Mouse (Mus musculus) urinary bladder, adult 2 months (tissue): ENCODE results near the gene Imp3. TPM values are rescaled to one million over a fixed set of nuclear protein-coding genes. Genes with fewer than 3 reads are reported as not detected.
"Not testable (repeated sequence)": the region's sequence is repeated elsewhere in the genome, so short reads cannot be mapped to it uniquely, and the experiment has no call there.

Experiments used
- DNase-seq: peaks from one replicate; pipeline ENCODE4 v3.0.0; 2022; ENCODE audit warnings: low spot score
- polyA plus RNA-seq: library from polyadenylated mRNA; depleted of rRNA; stranded (reverse); fragments of >200 nt; gene quantifications from 2 replicates; pipeline ENCODE4 v1.2.3, GENCODE M21; 2012; rRNA removed

Imp3 gene
- 121 and 136 TPM in 2 replicates for polyA plus RNA-seq

DNA sequence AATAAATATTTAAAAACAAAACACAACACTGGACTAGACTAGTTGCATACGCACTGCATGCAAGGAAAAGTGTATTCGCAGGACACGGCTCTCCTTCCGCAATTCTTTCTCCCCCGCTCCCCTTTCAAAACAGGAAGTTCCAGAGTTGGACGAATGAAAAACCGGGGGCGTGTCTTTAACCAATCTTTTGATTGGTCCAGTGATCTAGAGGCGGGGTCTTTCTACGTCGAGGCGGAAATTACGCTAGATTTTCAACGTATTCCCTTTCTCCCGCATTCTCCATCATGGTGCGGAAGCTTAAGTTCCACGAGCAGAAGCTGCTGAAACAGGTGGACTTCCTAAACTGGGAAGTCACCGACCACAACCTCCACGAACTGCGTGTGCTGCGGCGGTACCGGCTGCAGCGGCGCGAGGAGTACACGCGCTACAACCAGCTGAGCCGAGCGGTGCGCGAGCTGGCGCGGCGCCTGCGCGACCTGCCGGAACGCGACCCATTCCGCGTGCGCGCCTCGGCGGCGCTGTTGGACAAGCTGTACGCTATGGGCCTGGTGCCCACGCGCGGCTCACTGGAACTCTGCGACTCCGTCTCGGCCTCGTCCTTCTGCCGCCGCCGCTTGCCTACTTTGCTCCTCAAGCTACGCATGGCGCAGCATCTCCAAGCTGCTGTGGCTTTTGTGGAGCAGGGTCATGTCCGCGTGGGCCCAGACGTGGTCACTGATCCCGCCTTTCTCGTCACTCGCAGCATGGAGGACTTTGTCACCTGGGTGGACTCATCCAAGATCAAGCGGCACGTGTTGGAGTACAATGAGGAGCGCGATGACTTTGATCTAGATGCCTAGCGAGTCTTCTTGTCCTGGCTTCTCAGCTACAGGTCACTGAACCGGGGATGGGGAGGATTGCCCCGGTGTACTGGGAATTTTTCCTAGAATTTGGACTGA is at the start of gene Imp3:
Imp3 (plus strand) TSS at position 253 of the 938 bp plus-strand sequence.
- peak; percentile 80 for DNase-seq

DNA sequence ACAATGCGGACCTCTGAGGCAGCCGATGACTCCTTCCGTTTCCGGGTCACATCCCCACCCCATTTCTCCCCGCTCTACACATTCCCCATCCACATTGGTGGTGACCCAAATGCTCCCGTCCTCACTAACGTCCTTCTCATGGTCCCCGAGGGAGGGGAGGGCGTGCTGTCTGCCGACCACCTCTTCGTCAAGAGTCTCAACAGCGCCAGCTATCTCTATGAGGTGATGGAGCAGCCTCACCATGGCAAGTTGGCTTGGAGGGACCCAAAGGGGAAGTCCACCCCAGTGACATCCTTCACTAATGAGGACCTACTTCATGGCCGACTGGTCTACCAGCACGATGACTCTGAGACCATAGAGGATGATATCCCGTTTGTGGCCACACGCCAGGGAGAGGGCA is 49.7 kb upstream of the Imp3 start:
- DNase-seq: no peak

DNA sequence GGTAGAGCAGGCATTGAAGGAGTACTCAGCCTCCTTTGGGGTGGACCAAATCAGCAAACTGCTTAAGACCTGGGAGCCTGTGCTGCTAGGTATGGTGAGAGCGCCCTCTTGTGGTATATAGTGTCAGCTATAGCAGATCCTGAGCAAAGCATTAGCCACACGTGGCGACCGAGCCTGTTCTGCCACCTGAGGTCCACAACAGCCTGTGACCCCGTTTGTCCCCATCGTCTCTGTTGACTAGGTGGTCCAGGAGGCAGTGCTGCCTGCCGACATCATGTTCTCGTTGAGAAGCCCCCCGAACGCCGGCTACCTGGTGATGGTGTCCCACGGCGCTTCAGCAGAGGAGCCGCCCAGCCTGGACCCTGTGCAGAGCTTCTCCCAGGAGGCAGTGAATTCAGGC is 47.5 kb upstream of the Imp3 start:
- no peak for DNase-seq

DNA sequence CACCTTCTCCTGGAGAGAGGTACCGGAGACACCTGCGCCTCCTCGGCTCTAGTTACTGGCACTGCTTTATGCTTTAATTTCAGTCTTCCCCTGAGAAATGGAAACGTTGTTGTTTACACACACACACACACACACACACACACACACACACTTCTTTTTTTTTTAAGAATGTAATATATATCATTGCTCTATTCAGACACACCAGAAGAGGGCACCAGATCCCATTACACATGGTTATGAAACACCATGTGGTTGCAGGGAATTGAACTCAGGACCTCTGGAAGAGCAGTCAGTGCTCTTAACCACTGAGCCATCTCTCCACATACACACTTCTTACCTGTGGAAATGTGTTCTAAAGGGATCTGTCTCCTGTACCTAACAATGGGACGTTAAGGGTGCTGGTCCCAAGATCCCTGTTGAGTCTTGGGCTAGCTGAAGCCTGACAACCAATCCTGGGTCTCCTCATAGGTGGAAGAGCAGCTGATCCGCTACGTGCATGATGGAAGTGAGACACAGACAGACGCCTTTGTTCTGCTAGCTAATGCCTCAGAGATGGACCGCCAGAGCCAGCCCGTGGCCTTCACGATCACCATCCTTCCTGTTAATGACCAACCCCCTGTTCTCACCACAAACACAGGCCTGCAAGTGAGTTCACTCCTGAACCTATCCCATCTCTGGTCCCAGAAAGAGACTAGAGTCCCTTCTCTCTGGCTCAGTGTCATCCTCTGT is 46.6 kb upstream of the Imp3 start:
- no peak for DNase-seq

DNA sequence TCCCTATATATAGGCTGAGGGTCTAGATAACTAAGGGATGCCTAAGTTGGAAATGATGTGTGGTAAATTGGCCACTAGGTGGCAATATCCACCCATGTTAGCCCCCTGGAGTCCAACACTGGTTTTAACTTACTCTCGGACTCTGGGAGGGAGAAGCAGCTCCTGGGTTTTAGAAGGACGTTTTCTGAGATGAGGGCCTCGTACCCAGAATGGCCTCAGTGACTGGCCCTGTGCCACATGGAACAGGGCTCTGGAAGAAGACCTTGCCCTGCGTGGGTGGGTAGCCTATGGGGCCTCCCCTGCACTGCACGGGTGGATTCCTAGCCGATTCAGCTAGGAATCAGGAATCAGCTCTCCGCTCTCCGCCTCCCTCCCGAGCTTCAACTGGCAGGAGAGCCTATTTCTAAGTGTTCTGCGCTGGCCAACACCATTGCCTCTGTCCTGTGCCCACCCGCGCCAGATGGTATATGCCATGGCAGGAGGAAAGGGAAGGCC is 45.7 kb upstream of the Imp3 start:
- DNase-seq: no peak

DNA sequence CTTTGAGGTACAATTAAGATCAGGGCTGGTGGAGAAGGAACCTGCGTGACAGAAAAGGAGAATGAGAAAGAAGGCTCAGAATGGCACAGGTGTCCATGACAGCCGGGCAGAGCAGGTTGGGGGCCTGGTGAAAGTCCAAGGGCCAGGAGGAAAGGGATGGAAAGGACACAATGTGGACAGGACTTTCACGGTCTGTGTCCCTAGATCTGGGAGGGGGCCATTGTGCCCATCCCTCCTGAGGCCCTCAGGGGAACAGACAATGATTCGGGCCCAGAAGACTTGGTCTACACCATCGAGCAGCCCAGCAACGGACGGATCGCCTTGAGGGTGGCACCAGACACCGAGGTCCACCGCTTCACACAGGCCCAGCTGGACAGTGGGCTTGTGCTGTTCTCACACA is 45.2 kb upstream of the Imp3 start:
- DNase-seq: no peak

DNA sequence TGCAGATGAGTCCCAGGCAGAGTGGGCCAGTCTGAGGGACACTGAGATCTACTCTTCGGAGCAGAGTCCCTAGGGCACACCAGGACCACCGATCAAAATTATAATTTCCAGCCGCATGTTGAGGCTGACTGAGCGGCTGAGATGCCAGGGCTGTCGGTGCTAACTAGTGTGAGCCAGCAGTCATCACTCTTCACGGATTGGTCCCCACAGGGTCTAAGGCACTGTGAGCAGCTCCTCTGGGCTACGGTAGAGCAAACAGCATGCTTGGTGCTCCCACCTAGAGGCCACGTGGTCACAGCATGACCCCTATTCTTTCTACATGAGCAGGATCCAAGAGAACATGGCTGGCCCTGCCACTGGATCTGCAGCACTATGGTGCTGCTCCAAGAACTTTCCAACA is 44.0 kb upstream of the Imp3 start:
- no peak for DNase-seq

DNA sequence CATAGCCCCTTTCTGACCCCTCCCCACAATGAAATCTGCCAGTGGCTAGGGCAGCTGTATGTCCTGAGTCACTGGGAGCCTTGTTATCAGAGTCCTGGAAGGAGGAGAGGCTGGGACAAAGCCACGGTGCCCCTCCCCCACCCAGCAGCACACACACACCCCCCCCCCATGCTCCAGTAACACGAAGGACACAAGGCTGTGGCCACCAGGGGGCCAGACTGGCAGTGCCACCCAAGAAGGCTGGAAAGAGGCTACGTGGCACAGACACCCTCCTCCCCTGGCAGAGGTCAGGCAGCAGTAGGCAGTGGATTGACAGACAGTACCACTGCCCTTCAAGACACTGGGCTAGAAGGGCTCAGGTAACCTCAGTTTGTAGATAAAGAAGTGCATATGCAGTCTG is 43.3 kb upstream of the Imp3 start:
- no peak for DNase-seq

DNA sequence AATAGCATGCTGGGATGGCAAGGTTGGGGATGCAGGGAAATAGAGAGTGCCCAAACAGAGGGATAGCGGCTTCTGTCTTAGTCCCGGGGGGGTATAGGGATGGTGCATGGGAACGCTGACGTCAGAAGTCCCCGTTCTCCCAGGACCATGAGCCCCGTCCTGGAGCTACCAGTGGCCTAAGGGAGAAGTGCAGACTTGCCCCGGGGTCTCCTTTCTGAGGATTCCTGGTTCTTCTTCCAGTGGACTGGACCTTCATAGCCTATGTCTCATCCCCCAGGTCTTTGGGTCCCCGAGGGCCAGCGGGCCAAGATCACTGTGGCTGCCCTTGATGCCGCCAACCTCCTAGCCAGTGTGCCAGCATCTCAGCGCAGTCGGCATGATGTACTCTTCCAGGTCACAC is 40.5 kb upstream of the Imp3 start:
- DNase-seq: no peak

DNA sequence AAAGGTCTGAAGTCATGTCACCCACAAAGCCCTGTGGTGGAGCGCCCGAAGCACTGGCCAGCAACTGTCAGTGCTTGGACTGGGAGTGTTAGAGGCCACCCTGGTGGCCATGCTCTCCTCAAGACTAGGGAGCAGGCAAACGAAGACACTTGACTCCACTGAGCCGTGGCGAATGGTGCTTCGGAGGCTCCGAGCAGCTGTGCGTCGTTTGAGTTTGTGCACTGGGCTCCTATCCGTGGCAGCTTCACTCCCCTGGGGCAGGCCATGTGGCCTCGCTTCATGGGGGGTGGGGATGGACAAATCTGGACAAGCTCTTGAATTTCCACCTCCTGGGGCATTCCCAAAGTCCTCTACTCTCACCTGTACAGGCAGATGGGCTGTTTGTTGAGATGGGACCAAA is 37.9 kb upstream of the Imp3 start:
- no peak for DNase-seq

DNA sequence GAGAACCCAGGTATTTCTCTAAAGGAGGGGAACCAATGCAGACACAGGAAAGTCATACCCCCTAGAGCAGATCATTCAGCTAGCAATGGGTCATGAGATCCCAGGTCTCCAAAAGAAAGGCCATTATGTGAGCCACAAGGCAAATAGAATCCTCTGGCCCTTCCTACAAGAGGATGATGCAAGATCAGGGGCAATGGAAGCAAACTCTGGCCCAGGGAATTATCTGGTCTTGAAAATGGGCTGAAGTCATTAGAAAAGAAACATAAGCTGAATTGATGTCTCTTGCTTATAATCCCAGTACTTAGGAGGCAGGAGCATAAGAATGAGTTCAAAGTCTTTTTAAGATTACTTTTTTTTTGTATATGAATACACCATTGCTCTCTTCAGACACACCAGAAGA is 37.2 kb upstream of the Imp3 start:
- no peak for DNase-seq

DNA sequence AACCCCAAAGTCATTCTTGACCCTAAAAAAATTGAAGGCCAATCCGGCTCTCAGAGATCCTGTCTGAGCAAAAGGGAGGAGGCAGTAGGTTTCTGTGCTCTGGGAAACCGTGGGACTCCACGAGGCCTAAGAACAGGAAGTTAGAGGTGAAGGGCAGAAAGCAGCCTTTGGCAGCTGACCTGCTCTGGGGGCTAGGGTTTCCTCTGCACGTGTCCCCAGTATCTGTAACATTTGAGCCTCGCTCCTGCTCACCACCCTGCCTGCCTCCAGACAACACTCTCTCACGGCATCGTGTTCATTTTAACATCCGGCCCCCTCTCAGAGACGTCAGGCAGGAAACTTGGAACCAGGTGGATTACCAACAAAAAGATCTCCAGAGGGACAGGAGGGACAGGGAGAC is 36.7 kb upstream of the Imp3 start:
- DNase-seq: no peak

DNA sequence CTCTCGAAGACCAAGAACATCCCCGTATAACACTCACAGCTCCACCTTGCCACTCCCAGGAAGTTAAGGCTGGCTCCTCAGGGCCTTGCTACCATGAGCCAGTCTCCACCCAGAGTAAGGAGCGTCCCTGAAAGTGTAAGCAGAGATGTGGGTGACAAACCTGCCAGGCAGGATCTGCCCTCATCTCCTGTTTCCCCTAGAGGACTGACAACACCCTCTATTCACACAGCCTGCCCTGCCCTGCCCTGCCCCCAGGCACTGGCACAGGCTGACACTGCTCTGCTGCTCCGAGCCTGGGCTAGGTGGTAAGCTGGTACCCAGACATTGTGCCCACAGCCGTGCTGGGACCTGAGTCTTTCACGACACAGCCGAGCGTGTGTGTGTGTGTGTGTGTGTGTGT is 36.1 kb upstream of the Imp3 start:
- DNase-seq: no peak

DNA sequence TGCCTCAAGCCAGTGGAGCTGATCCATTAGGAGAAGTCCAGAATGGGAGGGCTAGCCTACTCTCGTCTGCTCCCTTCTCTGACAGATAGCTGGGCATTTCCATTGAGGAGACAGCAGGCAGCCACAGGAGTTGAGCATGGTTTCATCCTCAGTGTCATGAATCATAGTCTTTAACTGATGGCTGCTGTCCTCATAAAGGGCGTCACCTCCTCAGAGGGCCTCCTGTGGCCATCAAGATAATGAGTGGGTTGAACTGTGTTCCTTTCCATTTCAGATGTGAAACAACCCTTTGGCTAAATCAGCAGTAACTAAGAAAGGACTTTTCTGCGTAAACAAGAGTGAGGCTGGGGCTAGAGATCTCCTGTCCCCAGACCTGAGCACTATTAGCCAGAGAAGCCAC is 33.6 kb upstream of the Imp3 start:
- no peak for DNase-seq

DNA sequence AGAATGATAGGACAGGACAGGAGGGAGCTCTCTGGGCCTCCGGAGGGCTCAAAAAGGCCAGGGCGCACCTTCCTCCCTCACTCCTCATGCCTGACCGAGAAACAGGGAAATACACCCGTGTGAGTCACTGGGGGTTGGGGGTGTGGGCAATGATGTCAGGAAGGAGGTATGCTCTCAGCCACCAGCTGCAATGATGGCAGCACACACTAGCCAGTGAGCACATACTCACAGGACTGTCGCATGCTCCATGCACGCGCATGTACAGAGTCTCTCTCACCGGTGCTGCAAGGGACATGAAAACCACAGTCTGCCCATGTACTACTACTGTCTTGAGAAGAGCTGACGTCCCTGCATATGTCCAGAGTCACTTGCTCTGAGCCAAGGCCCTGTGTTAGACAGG is 29.7 kb upstream of the Imp3 start:
- no peak for DNase-seq

DNA sequence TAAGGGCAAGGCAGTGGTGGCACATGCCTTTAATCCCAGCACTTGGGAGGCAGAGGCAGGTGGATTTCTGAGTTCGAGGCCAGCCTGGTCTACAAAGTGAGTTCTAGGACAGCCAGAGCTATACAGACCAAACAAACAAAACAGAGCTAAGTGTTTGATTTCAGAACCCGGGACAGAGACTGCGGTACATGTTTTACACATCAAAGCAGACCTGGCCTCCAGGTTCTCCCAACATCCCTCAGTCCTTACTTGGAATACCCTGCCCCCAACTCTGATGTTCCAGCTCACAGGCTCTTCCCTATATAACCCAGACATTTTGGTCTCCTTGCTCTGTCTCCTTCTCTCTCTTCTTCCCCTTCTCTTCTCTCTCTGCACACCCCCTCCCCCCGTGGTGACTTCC is 27.3 kb upstream of the Imp3 start:
- DNase-seq: not testable (repeated sequence)

DNA sequence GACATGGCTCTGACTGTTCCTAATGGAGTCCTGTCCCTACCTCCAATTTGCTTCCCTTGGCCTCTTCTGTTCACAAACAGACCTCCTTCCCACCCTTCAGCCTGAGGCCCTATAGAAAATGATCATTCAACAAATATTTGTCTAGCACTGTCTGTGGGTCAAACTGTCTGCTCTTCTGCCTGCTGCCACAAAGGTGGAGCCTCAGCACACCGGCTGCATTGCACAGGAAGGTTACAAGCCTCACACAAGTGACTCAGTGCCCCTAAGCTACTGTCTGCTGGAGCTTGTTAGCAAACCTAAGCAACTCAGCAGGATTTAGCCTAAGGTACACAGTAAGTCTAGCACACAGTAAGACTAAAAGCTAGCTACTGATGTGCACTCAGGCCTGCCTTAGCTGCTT is 26.3 kb upstream of the Imp3 start:
- no peak for DNase-seq

DNA sequence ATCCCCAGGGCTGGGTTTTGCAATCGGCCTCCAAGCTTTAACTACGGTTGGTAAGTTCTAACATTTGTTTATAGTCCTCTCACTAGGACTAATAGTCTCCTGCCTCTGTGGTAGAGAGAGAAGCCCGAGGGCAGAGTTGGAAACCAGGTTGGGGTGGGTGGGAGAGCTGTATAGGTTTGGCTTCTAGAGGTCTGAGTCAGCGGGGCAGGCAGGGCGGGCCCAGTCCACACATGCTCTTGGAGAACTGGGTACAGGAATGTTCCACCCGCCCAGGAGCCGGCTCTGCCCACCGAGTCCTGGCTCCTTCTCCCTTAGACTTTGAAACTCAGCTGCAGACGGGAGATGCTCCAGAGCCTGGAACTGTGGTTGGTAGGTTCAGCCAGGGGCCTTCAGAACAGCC is 23.3 kb upstream of the Imp3 start:
- DNase-seq: no peak

DNA sequence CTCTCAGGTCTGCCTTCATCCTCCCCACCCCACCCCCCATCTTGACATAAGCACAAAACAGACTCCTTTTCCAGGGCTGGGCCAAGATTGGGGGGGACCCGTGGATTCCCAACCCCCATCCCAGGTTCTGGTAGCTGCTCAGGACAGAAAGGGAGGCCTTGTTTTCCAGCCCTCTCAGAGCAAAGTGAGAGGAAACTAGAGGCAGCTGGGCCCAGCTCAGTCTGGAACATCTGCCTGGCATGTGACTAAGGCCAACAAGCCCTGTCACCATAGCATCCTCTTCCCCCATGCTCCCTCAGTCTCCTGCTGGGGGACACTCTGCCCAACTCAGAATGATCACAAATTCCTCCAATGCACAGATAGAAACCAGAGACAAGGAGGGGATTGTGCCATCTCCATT is 22.2 kb upstream of the Imp3 start:
- DNase-seq: no peak

DNA sequence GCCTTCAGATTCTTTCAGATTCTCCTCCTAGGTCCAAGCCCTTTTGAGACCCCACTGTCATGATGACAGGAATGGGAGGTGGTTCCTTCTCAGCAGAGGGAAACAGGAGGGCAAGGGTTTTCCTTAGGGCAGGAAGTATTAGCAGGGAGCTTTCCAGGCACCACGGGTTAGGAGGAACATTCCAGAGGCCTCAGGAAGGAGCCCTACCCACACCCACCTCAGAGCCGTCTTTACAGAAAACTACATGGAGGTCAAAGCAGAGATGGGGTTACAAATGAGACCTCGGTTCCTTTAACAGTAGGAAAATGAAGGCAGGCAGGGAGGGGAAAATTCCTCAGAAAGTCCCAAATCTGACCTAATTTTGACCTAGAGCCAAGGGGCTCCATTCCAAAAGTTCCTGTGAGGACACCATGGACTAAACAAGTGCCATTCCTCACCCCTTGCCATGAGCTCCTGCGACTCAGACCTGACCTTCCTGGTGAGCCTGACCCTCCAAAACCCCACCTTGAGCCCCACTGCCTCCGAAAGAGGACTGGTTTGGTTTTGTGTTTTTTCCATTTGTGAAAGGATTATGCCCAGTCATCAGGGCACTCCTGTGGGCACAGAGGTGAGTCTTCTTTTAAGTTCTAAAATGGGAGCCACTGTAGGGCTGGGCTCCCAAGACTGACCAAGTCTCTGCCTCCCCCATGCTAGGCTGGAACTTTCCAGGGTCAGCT is 21.4 kb upstream of the Imp3 start:
- DNase-seq: no peak

DNA sequence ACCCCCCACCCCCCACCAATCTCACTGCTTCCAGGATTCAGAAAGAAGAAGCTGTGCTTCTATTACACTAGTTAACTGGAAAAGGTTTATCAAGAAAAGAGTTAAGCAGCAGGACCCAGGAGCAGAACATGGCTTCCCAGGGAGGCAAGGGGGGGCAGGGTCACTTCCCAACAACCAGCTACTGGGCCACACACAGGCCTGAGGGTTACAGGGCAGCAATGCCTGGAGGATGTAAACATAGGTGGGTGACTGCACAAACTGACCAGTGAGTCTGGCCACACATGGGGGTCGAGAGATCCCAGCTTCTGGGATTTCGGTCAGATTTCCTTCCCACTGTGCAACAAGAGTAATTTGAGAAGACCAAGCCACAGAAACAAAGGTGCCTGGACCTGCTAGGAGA is 20.1 kb upstream of the Imp3 start:
- no peak for DNase-seq

DNA sequence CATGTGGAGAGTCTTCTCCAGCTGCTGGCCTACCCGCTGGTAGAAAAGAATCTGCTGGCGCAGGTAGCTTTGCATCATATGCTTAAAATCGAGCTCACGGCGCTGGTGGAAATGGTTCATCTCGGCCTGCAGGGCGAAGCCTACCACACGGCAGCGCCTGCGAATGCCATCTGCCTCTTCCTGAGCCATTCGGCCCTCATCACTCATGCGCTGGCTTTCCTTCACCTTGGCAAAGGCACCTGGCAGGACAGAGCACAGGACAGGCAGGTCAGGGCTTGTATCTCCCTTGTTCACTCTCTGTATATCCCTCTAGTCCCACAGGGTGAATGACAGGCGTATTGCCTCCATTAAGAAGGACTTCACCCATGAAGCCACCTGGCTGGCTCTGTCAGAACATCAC is 18.8 kb upstream of the Imp3 start:
- no peak for DNase-seq
